Mouse (Mus musculus) cortical plate, adult 2 months (tissue): ENCODE measurements around the gene Rtn4rl2.

Experiments used
- CTCF ChIP-seq: fragments of 200-500 bp; IDR thresholded peaks from 2 replicates; pipeline ENCODE4 v1.5.1; 2011; ENCODE audit warnings: mild to moderate bottlenecking, control low read depth, low read length; ENCODE audit not compliant: insufficient read depth; ENCODE audit errors: extremely low read depth
- POLR2A ChIP-seq: fragments of 200-500 bp; IDR thresholded peaks from 2 replicates; pipeline ENCODE4 v1.6.1; 2011; ENCODE audit warnings: mild to moderate bottlenecking, low read length, control low read depth; ENCODE audit not compliant: insufficient read depth; ENCODE audit errors: extremely low read depth

- no peak for TF ChIP-seq POLR2A
- no peak for TF ChIP-seq CTCF
Observed at GRCm38 (mm10) chr2:84840016-84840747, 46.3 kb downstream of the Rtn4rl2 start.
